Mouse (Mus musculus): ENCODE measurements around the gene Scap. TPM values are rescaled to one million over a fixed set of nuclear protein-coding genes. Genes with fewer than 3 reads are reported as not detected.

Scap gene
- 37.9 and 38.8 TPM in 2 replicates for polyA plus RNA-seq (2015; fragmentation: Nextera tagmentation; extraction: Ambion mirVana)

- Histone ChIP-seq H3K4me3 (replicated peaks) (peak within 1 kb of the TSS; percentile 90), H3K27ac (peak within 1 kb of the TSS; percentile 68), H3K9ac (peak within 1 kb of the TSS; percentile 75), H3K4me2 (peak within 1 kb of the TSS; percentile 74), H3K27me3 (no peaks in the 10 kb centered on the region), H3K4me1 (peaks cover 12% of the 10 kb centered on the region), H3K36me3 (no peaks in the 10 kb centered on the region), H3K9me3 (replicated peaks) (no peaks in the 10 kb centered on the region)
- peak; percentile 92 for ATAC-seq (replicated peaks; ENCODE audit: low FRiP score)
- under 1% methylated on average over 59 of the region's 78 CpGs for WGBS
Observed at GRCm38 (mm10) chr9:110333135-110333895, at the start of gene Scap. Scap (plus strand) TSS chr9:110333288.

GRCm38 (mm10) chr9:110284075-110284697, 48.9 kb upstream of the Scap start:
- no peak overlapping the region for H3K4me3 ChIP-seq (replicated peaks)
- H3K9ac ChIP-seq: no peak overlapping the region
- no peak overlapping the region for H3K27ac ChIP-seq
- WGBS: 90% methylated on average over 10 of the region's 10 CpGs
- H3K4me2 ChIP-seq: no peak overlapping the region
- no peaks in the 10 kb centered on the region for H3K36me3 ChIP-seq
- H3K4me1 ChIP-seq: no peaks in the 10 kb centered on the region
- no peaks in the 10 kb centered on the region for H3K27me3 ChIP-seq
- ATAC-seq (replicated peaks; ENCODE audit: low FRiP score): no peak
- no peaks in the 10 kb centered on the region for H3K9me3 ChIP-seq (replicated peaks)

GRCm38 (mm10) chr9:110287321-110287924, 45.7 kb upstream of the Scap start:
- ATAC-seq (replicated peaks; ENCODE audit: low FRiP score): no peak
- H3K9ac ChIP-seq: no peak overlapping the region
- no peak overlapping the region for H3K4me2 ChIP-seq
- H3K9me3 ChIP-seq (replicated peaks): no peaks in the 10 kb centered on the region
- WGBS: 82% methylated on average over 7 of the region's 7 CpGs
- H3K27ac ChIP-seq: no peak overlapping the region
- no peaks in the 10 kb centered on the region for H3K36me3 ChIP-seq
- H3K4me3 ChIP-seq (replicated peaks): no peak overlapping the region
- no peaks in the 10 kb centered on the region for H3K4me1 ChIP-seq
- H3K27me3 ChIP-seq: no peaks in the 10 kb centered on the region

GRCm38 (mm10) chr9:110293254-110293718, 39.8 kb upstream of the Scap start:
- Histone ChIP-seq H3K4me1 (no peaks in the 10 kb centered on the region), H3K36me3 (no peaks in the 10 kb centered on the region), H3K9ac (no peak overlapping the region), H3K9me3 (replicated peaks) (no peaks in the 10 kb centered on the region), H3K4me3 (replicated peaks) (no peak overlapping the region), H3K27ac (no peak overlapping the region), H3K4me2 (no peak overlapping the region), H3K27me3 (no peaks in the 10 kb centered on the region)
- ATAC-seq (replicated peaks; ENCODE audit: low FRiP score): no peak
- 63% methylated on average over 12 of the region's 12 CpGs for WGBS

- H3K4me3 ChIP-seq (replicated peaks): no peak overlapping the region
- H3K4me2 ChIP-seq: no peak overlapping the region
- H3K27ac ChIP-seq: no peak overlapping the region
- 81% methylated on average over 13 of the region's 13 CpGs for WGBS
- no peak for ATAC-seq (replicated peaks; ENCODE audit: low FRiP score)
- H3K9ac ChIP-seq: no peak overlapping the region
- H3K9me3 ChIP-seq (replicated peaks): no peaks in the 10 kb centered on the region
- no peaks in the 10 kb centered on the region for H3K36me3 ChIP-seq
- H3K27me3 ChIP-seq: no peaks in the 10 kb centered on the region
- no peaks in the 10 kb centered on the region for H3K4me1 ChIP-seq
Observed at GRCm38 (mm10) chr9:110293873-110294415, 39.1 kb upstream of the Scap start.

- Histone ChIP-seq H3K27me3 (no peaks in the 10 kb centered on the region), H3K9ac (no peak overlapping the region), H3K4me2 (no peak overlapping the region), H3K4me3 (replicated peaks) (no peak overlapping the region), H3K4me1 (no peaks in the 10 kb centered on the region), H3K36me3 (no peaks in the 10 kb centered on the region), H3K9me3 (replicated peaks) (no peaks in the 10 kb centered on the region), H3K27ac (no peak overlapping the region)
- WGBS: 54% methylated on average over 3 of the region's 3 CpGs
- ATAC-seq (replicated peaks; ENCODE audit: low FRiP score): no peak
Observed at GRCm38 (mm10) chr9:110294786-110295185, 38.3 kb upstream of the Scap start.

GRCm38 (mm10) chr9:110296867-110297627, 36.0 kb upstream of the Scap start:
- Histone ChIP-seq H3K9ac (no peak overlapping the region), H3K4me1 (no peaks in the 10 kb centered on the region), H3K4me2 (no peak overlapping the region), H3K9me3 (replicated peaks) (no peaks in the 10 kb centered on the region), H3K36me3 (no peaks in the 10 kb centered on the region), H3K27ac (no peak overlapping the region), H3K27me3 (no peaks in the 10 kb centered on the region), H3K4me3 (replicated peaks) (no peak overlapping the region)
- ATAC-seq (replicated peaks; ENCODE audit: low FRiP score): peak; percentile 62; the same call in 1 of the 2 replicates
- 10% methylated on average over 5 of the region's 5 CpGs for WGBS

GRCm38 (mm10) chr9:110304516-110304915, 28.6 kb upstream of the Scap start:
- H3K4me2 ChIP-seq: peak overlapping the region; percentile 82
- peak overlapping the region; percentile 65 for H3K4me3 ChIP-seq (replicated peaks)
- peak; percentile 34; the same call in 1 of the 2 replicates for ATAC-seq (replicated peaks; ENCODE audit: low FRiP score)
- peak overlapping the region; percentile 62 for H3K9ac ChIP-seq
- peak overlapping the region; percentile 96 for H3K27ac ChIP-seq
- H3K4me1 ChIP-seq: peaks cover 13% of the 10 kb centered on the region
- no peaks in the 10 kb centered on the region for H3K9me3 ChIP-seq (replicated peaks)
- no peaks in the 10 kb centered on the region for H3K36me3 ChIP-seq
- WGBS: 2% methylated on average over 4 of the region's 4 CpGs
- H3K27me3 ChIP-seq: no peaks in the 10 kb centered on the region

GRCm38 (mm10) chr9:110304969-110305651, 28.0 kb upstream of the Scap start, which contains the start of gene Elp6:
Elp6 (plus strand) TSS chr9:110305173.
- peak within 1 kb of the TSS; percentile 62 for H3K9ac ChIP-seq
- H3K4me3 ChIP-seq (replicated peaks): peak within 1 kb of the TSS; percentile 65
- WGBS: under 1% methylated on average over 46 of the region's 46 CpGs
- H3K27me3 ChIP-seq: no peaks in the 10 kb centered on the region
- H3K27ac ChIP-seq: peak within 1 kb of the TSS; percentile 96
- H3K4me2 ChIP-seq: peak within 1 kb of the TSS; percentile 82
- peak; percentile 99 for ATAC-seq (replicated peaks; ENCODE audit: low FRiP score)
- H3K4me1 ChIP-seq: peaks cover 13% of the 10 kb centered on the region
- H3K36me3 ChIP-seq: peaks cover 5% of the 10 kb centered on the region
- H3K9me3 ChIP-seq (replicated peaks): no peaks in the 10 kb centered on the region

- peaks cover 13% of the 10 kb centered on the region for H3K4me1 ChIP-seq
- H3K4me3 ChIP-seq (replicated peaks): peak overlapping the region; percentile 65; the same call in 1 of the 2 replicates
- peaks cover 16% of the 10 kb centered on the region for H3K36me3 ChIP-seq
- H3K4me2 ChIP-seq: peak overlapping the region; percentile 82
- no peaks in the 10 kb centered on the region for H3K27me3 ChIP-seq
- H3K9me3 ChIP-seq (replicated peaks): no peaks in the 10 kb centered on the region
- no peak overlapping the region for H3K9ac ChIP-seq
- ATAC-seq (replicated peaks; ENCODE audit: low FRiP score): no peak
- H3K27ac ChIP-seq: no peak overlapping the region
- 91% methylated on average over 5 of the region's 5 CpGs for WGBS
Observed at GRCm38 (mm10) chr9:110306371-110306770, 26.7 kb upstream of the Scap start.

GRCm38 (mm10) chr9:110314706-110315105, 18.4 kb upstream of the Scap start:
- H3K27ac ChIP-seq: no peak overlapping the region
- no peaks in the 10 kb centered on the region for H3K4me1 ChIP-seq
- no peak overlapping the region for H3K9ac ChIP-seq
- H3K4me3 ChIP-seq (replicated peaks): no peak overlapping the region
- peaks cover 90% of the 10 kb centered on the region for H3K36me3 ChIP-seq
- no peaks in the 10 kb centered on the region for H3K27me3 ChIP-seq
- peak; percentile 49; the same call in 1 of the 2 replicates for ATAC-seq (replicated peaks; ENCODE audit: low FRiP score)
- H3K9me3 ChIP-seq (replicated peaks): no peaks in the 10 kb centered on the region
- H3K4me2 ChIP-seq: no peak overlapping the region
- WGBS: 57% methylated on average over 5 of the region's 5 CpGs

Measured in kidney, embryonic 15.5 days (tissue).